Mouse (Mus musculus) stomach, embryonic 16.5 days (tissue): ENCODE measurements at regions not wholly inside any gene's neighbourhood (a gene's known extent, or its start where the extent isn't known, plus 50 kb on each side); places are given as distances from the start of the nearest gene placed in this dataset.

ENCODE experiments used
- ATAC-seq: fragments of 200-750 bp; cut with Nextera tagmentation; 2 replicates; pipeline ENCODE4 v1.8.0; 2017; ENCODE audit warnings: moderate number of reproducible peaks, moderate TSS enrichment; ENCODE audit not compliant: insufficient read depth, low FRiP score
- H3K27ac ChIP-seq: fragments of 300-500 bp; sonication (generic); 2 replicates; pipeline ENCODE4 v1.5.1; 2014; ENCODE audit warnings: low read length
- H3K27me3 ChIP-seq: fragments of 300-500 bp; sonication (generic); 2 replicates; pipeline ENCODE4 v1.6.1; 2014; ENCODE audit warnings: low read length, control low read depth, mixed read lengths; ENCODE audit not compliant: control insufficient read depth, insufficient read depth
- H3K36me3 ChIP-seq: fragments of 300-500 bp; sonication (generic); 2 replicates; pipeline ENCODE4 v1.6.1; 2014; ENCODE audit warnings: low read length; ENCODE audit not compliant: control insufficient read depth, insufficient read depth
- H3K4me1 ChIP-seq: fragments of 300-500 bp; sonication (generic); 2 replicates; pipeline ENCODE4 v1.6.1; 2014; ENCODE audit warnings: low read length, control low read depth, mixed read lengths; ENCODE audit not compliant: control insufficient read depth, insufficient read depth
- H3K4me2 ChIP-seq: fragments of 300-500 bp; sonication (generic); 2 replicates; pipeline ENCODE4 v1.6.1; 2014; ENCODE audit warnings: low read depth, low read length, mixed read lengths
- H3K4me3 ChIP-seq: fragments of 300-500 bp; sonication (generic); replicated peaks from 2 replicates; pipeline ENCODE4 v1.5.1; 2014; ENCODE audit warnings: mild to moderate bottlenecking, low read length
- H3K9ac ChIP-seq: fragments of 300-500 bp; sonication (generic); 2 replicates; pipeline ENCODE4 v1.6.1; 2014; ENCODE audit warnings: low read length
- H3K9me3 ChIP-seq: fragments of 300-500 bp; sonication (generic); replicated peaks from 2 replicates; pipeline ENCODE4 v1.6.1; 2016; ENCODE audit warnings: low read length, control low read depth; ENCODE audit not compliant: control insufficient read depth
- WGBS: fragments of 180-500 bp; shearing (Covaris S2); extraction: QIAGEN DNeasy Blood & Tissue Kit; methylation state at CpG from one replicate; pipeline ENCODE4 v1.1.7; 2014; 5-methylcytosine and 5-hydroxymethylcytosine counted together

- Histone ChIP-seq H3K36me3 (no peaks in the 10 kb centered on the region), H3K4me2 (no peak overlapping the region), H3K27ac (no peak overlapping the region), H3K9ac (no peak overlapping the region), H3K4me3 (no peak overlapping the region), H3K4me1 (no peaks in the 10 kb centered on the region), H3K27me3 (no peaks in the 10 kb centered on the region), H3K9me3 (no peaks in the 10 kb centered on the region)
- ATAC-seq: no peak
- WGBS: 89% methylated on average over 3 of the region's 3 CpGs
Measured at GRCm38 (mm10) chr14:101297841-101298240, 97.7 kb upstream of the Prr30 start.

GRCm38 (mm10) chr14:101294693-101295092, 94.6 kb upstream of the Prr30 start:
- H3K36me3 ChIP-seq: no peaks in the 10 kb centered on the region
- no peak for ATAC-seq
- no peaks in the 10 kb centered on the region for H3K4me1 ChIP-seq
- no peak overlapping the region for H3K9ac ChIP-seq
- H3K4me2 ChIP-seq: no peak overlapping the region
- H3K9me3 ChIP-seq: no peaks in the 10 kb centered on the region
- WGBS: 29% methylated on average over 7 of the region's 7 CpGs
- H3K27me3 ChIP-seq: no peaks in the 10 kb centered on the region
- H3K27ac ChIP-seq: no peak overlapping the region
- no peak overlapping the region for H3K4me3 ChIP-seq

GRCm38 (mm10) chr14:101287755-101288154, 87.6 kb upstream of the Prr30 start:
- no peak overlapping the region for H3K9ac ChIP-seq
- ATAC-seq: no peak
- 80% methylated on average over 4 of the region's 4 CpGs for WGBS
- no peaks in the 10 kb centered on the region for H3K4me1 ChIP-seq
- no peaks in the 10 kb centered on the region for H3K36me3 ChIP-seq
- H3K4me3 ChIP-seq: no peak overlapping the region
- no peaks in the 10 kb centered on the region for H3K27me3 ChIP-seq
- H3K9me3 ChIP-seq: no peaks in the 10 kb centered on the region
- H3K27ac ChIP-seq: no peak overlapping the region
- H3K4me2 ChIP-seq: no peak overlapping the region

DNA sequence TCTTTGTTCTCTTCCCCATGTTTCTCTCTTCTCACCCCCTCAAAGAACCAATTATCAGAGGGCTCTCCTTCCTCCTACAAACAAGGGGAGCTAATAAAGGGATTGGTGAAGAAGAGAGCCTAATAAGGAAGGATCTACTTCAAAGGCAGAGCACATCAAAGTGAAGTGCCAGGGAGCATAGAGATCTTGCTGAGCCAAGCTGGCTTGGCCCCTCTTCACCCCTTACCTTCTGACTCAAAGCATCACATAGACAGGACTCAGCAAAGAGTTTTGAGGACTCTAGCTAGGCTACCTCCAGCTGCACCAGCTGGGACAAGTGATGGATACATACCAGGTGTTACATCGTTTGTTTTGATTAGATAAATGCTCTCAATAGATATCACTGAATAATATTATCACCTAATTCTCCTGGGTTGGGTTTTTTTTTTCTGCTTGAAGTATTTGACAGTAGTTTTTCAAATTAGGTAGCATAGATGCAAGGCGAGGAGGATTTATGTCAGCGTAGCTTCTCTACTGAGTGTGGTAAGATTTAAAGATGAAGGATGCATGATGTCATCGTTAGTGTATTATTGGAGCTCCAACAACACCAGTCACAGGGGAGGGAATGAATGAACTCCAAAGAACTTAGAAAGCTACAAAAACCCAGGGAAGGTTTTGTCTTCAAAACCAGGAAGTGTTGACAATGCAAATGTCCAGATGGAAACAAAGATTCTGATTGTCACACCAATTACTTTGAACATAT, 69.1 kb upstream of the Prr30 start:
- ATAC-seq: no peak
- 46% methylated on average over 4 of the region's 4 CpGs for WGBS

DNA sequence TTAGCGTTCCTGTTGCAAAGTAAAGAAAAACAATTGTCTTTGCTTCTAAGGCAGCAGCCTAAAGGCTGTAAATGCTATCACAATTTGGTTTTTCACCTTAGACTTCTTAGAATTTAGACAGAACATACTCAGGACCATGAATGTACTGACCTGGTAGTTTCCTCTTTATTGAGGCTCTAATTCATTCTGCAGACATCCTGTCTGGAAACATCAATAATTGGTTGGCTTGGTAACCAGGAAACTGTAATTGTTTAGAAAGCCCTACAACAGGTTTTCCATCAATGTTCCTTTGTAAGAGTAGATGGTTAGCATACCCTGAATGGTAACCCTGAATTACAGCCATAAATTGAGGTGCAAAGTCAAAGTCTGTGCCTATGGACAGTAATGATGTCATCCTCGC, 67.4 kb upstream of the Prr30 start:
- H3K9me3 ChIP-seq: no peaks in the 10 kb centered on the region
- no peak overlapping the region for H3K27ac ChIP-seq
- no peaks in the 10 kb centered on the region for H3K4me1 ChIP-seq
- no peak overlapping the region for H3K4me2 ChIP-seq
- H3K36me3 ChIP-seq: no peaks in the 10 kb centered on the region
- H3K4me3 ChIP-seq: no peak overlapping the region
- no peak overlapping the region for H3K9ac ChIP-seq
- WGBS: 89% methylated on average over 2 of the region's 2 CpGs
- no peak for ATAC-seq
- no peaks in the 10 kb centered on the region for H3K27me3 ChIP-seq

More for the DNA sequence above, 69.1 kb upstream of the Prr30 start:
- no peak overlapping the region for H3K9ac ChIP-seq
- no peak overlapping the region for H3K27ac ChIP-seq
- no peaks in the 10 kb centered on the region for H3K27me3 ChIP-seq
- H3K4me1 ChIP-seq: no peaks in the 10 kb centered on the region
- no peaks in the 10 kb centered on the region for H3K9me3 ChIP-seq
- H3K4me3 ChIP-seq: no peak overlapping the region
- no peaks in the 10 kb centered on the region for H3K36me3 ChIP-seq
- no peak overlapping the region for H3K4me2 ChIP-seq
